Mouse (Mus musculus): ENCODE results near the gene Scamp3.

GRCm38 (mm10) chr3:89156951-89157350 is 20.3 kb upstream of the Scamp3 start:
- TF ChIP-seq ZC3H11A (IDR thresholded peaks at IDR 0.05; ENCODE audit: low read depth, low read length): no peak
- TF ChIP-seq TCF12 (IDR thresholded peaks at IDR 0.05; ENCODE audit: low read depth, low read length): no peak
- TF ChIP-seq EP300 (IDR thresholded peaks at IDR 0.05; ENCODE audit: low read depth in 1 of 2, low read length in 2 of 2): peak in 1 of 2 experiments; percentile 62; a peak in 1 of 4 replicates
- no peak for TF ChIP-seq POLR2A (IDR thresholded peaks at IDR 0.05; ENCODE audit: control insufficient read depth in 1 of 2, insufficient read depth in 1 of 2, low read depth in 1 of 2, low read length in 2 of 2, poor library complexity in 1 of 2)
- no peak for TF ChIP-seq TBP (IDR thresholded peaks at IDR 0.05; ENCODE audit: low read depth, low read length)
- TF ChIP-seq MAX (IDR thresholded peaks at IDR 0.05; ENCODE audit: low read length): 0 out of 2 replicates have a peak, but pooled peaks have one; percentile 41
- TF ChIP-seq MAFK (IDR thresholded peaks at IDR 0.05; ENCODE audit: borderline replicate concordance, low read depth, low read length): no peak
- no peak for TF ChIP-seq CTCF (IDR thresholded peaks at IDR 0.05 in 2 of 3, conservative IDR thresholded peaks at IDR 0.05 in 1 of 3; ENCODE audit: control insufficient read depth in 1 of 3, insufficient read depth in 1 of 3, low read depth in 2 of 3, low read length in 3 of 3, poor library complexity in 1 of 3, severe bottlenecking in 1 of 3)
